Mouse (Mus musculus) limb, embryonic 11.5 days (tissue): Measurements from ENCODE around the gene B830017H08Rik. TPM values are rescaled to one million over a fixed set of nuclear protein-coding genes. Genes with fewer than 3 reads are reported as not detected.

Experiments used
- ATAC-seq: fragments of 200-750 bp; cut with Nextera tagmentation; 2 replicates; pipeline ENCODE4 v1.8.0; 2017; ENCODE audit warnings: low read depth; ENCODE audit not compliant: insufficient number of reproducible peaks, low FRiP score, low TSS enrichment
- DNase-seq: peaks from one replicate; pipeline ENCODE4 v3.0.0-alpha.2; 2015; ENCODE audit warnings: low spot score
- H3K27ac ChIP-seq: fragments of 300-500 bp; sonication (generic); replicated peaks from 2 replicates; pipeline ENCODE4 v1.5.1; 2014; ENCODE audit warnings: low read depth, mild to moderate bottlenecking, low read length
- H3K27me3 ChIP-seq: fragments of 300-500 bp; sonication (generic); 2 replicates; pipeline ENCODE4 v1.6.1; 2014; ENCODE audit warnings: mild to moderate bottlenecking, low read length, mixed read lengths; ENCODE audit not compliant: control insufficient read depth, insufficient read depth
- H3K36me3 ChIP-seq: fragments of 300-500 bp; sonication (generic); 2 replicates; pipeline ENCODE4 v1.6.1; 2014; ENCODE audit warnings: mild to moderate bottlenecking, low read length, moderate library complexity, mixed read lengths; ENCODE audit not compliant: control insufficient read depth, insufficient read depth
- H3K4me1 ChIP-seq: fragments of 300-500 bp; sonication (generic); 2 replicates; pipeline ENCODE4 v1.6.1; 2014; ENCODE audit warnings: low read length, mixed read lengths; ENCODE audit not compliant: control insufficient read depth, insufficient read depth
- H3K4me2 ChIP-seq: fragments of 300-500 bp; sonication (generic); 2 replicates; pipeline ENCODE4 v1.6.1; 2014; ENCODE audit warnings: low read depth, mild to moderate bottlenecking, moderate library complexity; ENCODE audit not compliant: severe bottlenecking
- H3K4me3 ChIP-seq: fragments of 300-500 bp; sonication (generic); 2 replicates; pipeline ENCODE4 v1.5.1; 2014; ENCODE audit warnings: low read depth, low read length
- H3K9ac ChIP-seq: fragments of 300-500 bp; sonication (generic); 2 replicates; pipeline ENCODE4 v1.6.1; 2014; ENCODE audit warnings: mild to moderate bottlenecking, low read length
- H3K9me3 ChIP-seq: fragments of 300-500 bp; sonication (generic); 2 replicates; pipeline ENCODE4 v1.6.1; 2016; ENCODE audit warnings: low read length; ENCODE audit not compliant: control insufficient read depth
- WGBS: fragments of 180-500 bp; shearing (Covaris S2); extraction: QIAGEN DNeasy Blood & Tissue Kit; methylation state at CpG from one replicate; pipeline ENCODE4 v1.1.7; 2014; 5-methylcytosine and 5-hydroxymethylcytosine counted together
- polyA plus RNA-seq: library from polyadenylated mRNA; unstranded; fragments of >200 nt; fragmentation: Nextera tagmentation; extraction: Ambion mirVana; gene quantifications from 2 replicates; pipeline ENCODE4 v1.2.1, GENCODE M21; 2014

B830017H08Rik gene
- polyA plus RNA-seq, 1 experiment from 2014 or later = 0.73 TPM

- Histone ChIP-seq H3K4me3 (peak overlapping the region; percentile 81), H3K27me3 (peaks cover 21% of the 10 kb centered on the region), H3K4me2 (peak overlapping the region; percentile 82), H3K9me3 (no peaks in the 10 kb centered on the region), H3K27ac (peak overlapping the region; percentile 92), H3K9ac (peak overlapping the region; percentile 94), H3K36me3 (peaks cover 2% of the 10 kb centered on the region), H3K4me1 (peaks cover 39% of the 10 kb centered on the region)
- 2% methylated on average over 35 of the region's 45 CpGs for WGBS
- DNase-seq (peak; percentile 84), ATAC-seq (peak; percentile 52)
These were observed 34.4 kb upstream of the B830017H08Rik start for GRCm38 (mm10) chr16:17798321-17799180.

- Histone ChIP-seq H3K27ac (no peak overlapping the region), H3K4me3 (peak overlapping the region; percentile 81; the same call in 1 of the 2 replicates), H3K36me3 (peaks cover 6% of the 10 kb centered on the region), H3K4me1 (peaks cover 49% of the 10 kb centered on the region), H3K4me2 (peak overlapping the region; percentile 82; the same call in 1 of the 2 replicates), H3K27me3 (peaks cover 23% of the 10 kb centered on the region), H3K9ac (no peak overlapping the region), H3K9me3 (no peaks in the 10 kb centered on the region)
- ATAC-seq (no peak), DNase-seq (no peak)
These were observed 33.3 kb upstream of the B830017H08Rik start for GRCm38 (mm10) chr16:17799584-17799983.

- Histone ChIP-seq H3K36me3 (peaks cover 6% of the 10 kb centered on the region), H3K27me3 (peaks cover 28% of the 10 kb centered on the region), H3K9me3 (no peaks in the 10 kb centered on the region), H3K27ac (no peak overlapping the region), H3K4me3 (no peak overlapping the region), H3K4me1 (peaks cover 68% of the 10 kb centered on the region), H3K9ac (no peak overlapping the region), H3K4me2 (peak overlapping the region; percentile 50; the same call in 1 of the 2 replicates)
- no peak for ATAC-seq
- 7% methylated on average over 7 of the region's 7 CpGs for WGBS
- peak; percentile 35 for DNase-seq
These were observed 31.0 kb upstream of the B830017H08Rik start for GRCm38 (mm10) chr16:17801777-17802455.

GRCm38 (mm10) chr16:17802456-17802838 lies 30.5 kb upstream of the B830017H08Rik start:
- peak overlapping the region; percentile 23 for H3K4me3 ChIP-seq
- H3K36me3 ChIP-seq = peaks cover 9% of the 10 kb centered on the region
- DNase-seq (no peak), ATAC-seq (no peak)
- peaks cover 73% of the 10 kb centered on the region for H3K4me1 ChIP-seq
- H3K9me3 ChIP-seq = no peaks in the 10 kb centered on the region
- no peak overlapping the region for H3K27ac ChIP-seq
- H3K9ac ChIP-seq = peak overlapping the region; percentile 49; the same call in 1 of the 2 replicates
- peak overlapping the region; percentile 50 for H3K4me2 ChIP-seq
- whole genome bisulfite sequencing = 6% methylated on average over 18 of the region's 18 CpGs
- peaks cover 28% of the 10 kb centered on the region for H3K27me3 ChIP-seq

- peak overlapping the region; percentile 49; the same call in 1 of the 2 replicates for H3K9ac ChIP-seq
- WGBS = 3% methylated on average over 80 of the region's 83 CpGs
These were observed 29.9 kb upstream of the B830017H08Rik start for GRCm38 (mm10) chr16:17802839-17803674.

GRCm38 (mm10) chr16:17803675-17804448 lies 29.1 kb upstream of the B830017H08Rik start:
- WGBS = 15% methylated on average over 33 of the region's 33 CpGs
- peak; percentile 2; the same call in 1 of the 2 replicates for ATAC-seq
- H3K27me3 ChIP-seq = peaks cover 28% of the 10 kb centered on the region

More at GRCm38 (mm10) chr16:17802839-17803674, 29.9 kb upstream of the B830017H08Rik start:
- no peak for ATAC-seq
- peak; percentile 65 for DNase-seq
- H3K4me1 ChIP-seq = peaks cover 79% of the 10 kb centered on the region
- H3K9me3 ChIP-seq = no peaks in the 10 kb centered on the region
- H3K36me3 ChIP-seq = peaks cover 9% of the 10 kb centered on the region
- H3K4me3 ChIP-seq = peak overlapping the region; percentile 23
- peaks cover 28% of the 10 kb centered on the region for H3K27me3 ChIP-seq
- H3K4me2 ChIP-seq = peak overlapping the region; percentile 50
- H3K27ac ChIP-seq = no peak overlapping the region

GRCm38 (mm10) chr16:17804449-17804912 lies 28.4 kb upstream of the B830017H08Rik start:
- H3K4me2 ChIP-seq = peak overlapping the region; percentile 50
- peak overlapping the region; percentile 17 for H3K4me3 ChIP-seq
- ATAC-seq (peak; percentile 38; the same call in 1 of the 2 replicates), DNase-seq (peak; percentile 78)
- no peaks in the 10 kb centered on the region for H3K9me3 ChIP-seq
- H3K27me3 ChIP-seq = peaks cover 28% of the 10 kb centered on the region
- H3K36me3 ChIP-seq = peaks cover 9% of the 10 kb centered on the region
- H3K4me1 ChIP-seq = peaks cover 81% of the 10 kb centered on the region
- WGBS = 2% methylated on average over 33 of the region's 33 CpGs
- no peak overlapping the region for H3K27ac ChIP-seq
- 0 out of 2 replicates have a peak overlapping the region, but pooled peaks have one; percentile 12 for H3K9ac ChIP-seq

More at GRCm38 (mm10) chr16:17803675-17804448, 29.1 kb upstream of the B830017H08Rik start:
- Histone ChIP-seq H3K9me3 (no peaks in the 10 kb centered on the region), H3K9ac (peak overlapping the region; percentile 12; the same call in 1 of the 2 replicates), H3K4me3 (peak overlapping the region; percentile 17), H3K36me3 (peaks cover 9% of the 10 kb centered on the region), H3K27ac (no peak overlapping the region), H3K4me1 (peaks cover 82% of the 10 kb centered on the region), H3K4me2 (peak overlapping the region; percentile 50)
- no peak for DNase-seq
